ENCODE assay signal across 10 mouse cellular contexts in the genomic region with DNA sequence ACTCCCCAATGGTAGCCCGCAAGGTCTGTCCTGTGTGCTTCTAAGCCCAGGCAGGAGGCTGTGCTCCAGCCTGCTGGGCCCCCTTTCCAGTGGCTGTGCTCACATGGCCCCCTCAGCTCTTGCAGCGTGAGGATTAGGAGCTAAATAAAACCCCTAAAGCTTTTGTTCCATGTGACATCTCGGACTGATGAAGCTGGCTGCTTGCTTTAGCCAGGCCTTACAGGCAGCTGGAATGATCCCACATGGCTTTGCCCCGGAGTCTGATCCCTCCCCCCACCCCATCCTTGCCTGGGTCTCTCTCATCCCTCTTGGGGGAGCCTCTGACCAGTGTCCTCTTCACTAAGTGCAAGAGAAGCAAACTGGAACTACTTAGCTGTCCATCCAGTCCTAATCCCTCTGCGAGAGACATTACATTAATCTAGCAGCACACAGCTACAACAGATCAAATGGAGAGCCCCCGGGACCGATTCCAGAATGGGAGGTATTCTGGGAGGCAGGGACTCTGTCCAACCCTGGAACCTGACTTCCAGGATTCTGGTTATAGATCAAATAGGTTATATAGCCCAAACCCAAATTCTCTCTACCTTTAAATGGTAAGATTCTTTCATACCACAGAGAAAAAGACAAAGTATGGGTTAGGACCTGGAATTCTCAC.
DNase-seq lines count a peak whose midpoint lies in the region; ATAC-seq and TF ChIP-seq lines count a peak whose summit lies in the region.
"Had no signal": no experiment of that assay in that cellular context is flagged by ENCODE, and none has a peak within 500 bp of the region (broad histone marks: within the 10 kb centered on the region; RNA-seq: fewer than 3 reads in every experiment).

No protein-coding gene starts in this region.

- H3K4me3 ChIP-seq in embryonic facial prominence, embryonic 11.5 days (ENCODE audit: low read depth, low read length) = no peak overlapping the region
- H3K4me3 ChIP-seq in heart, postnatal 0 days (ENCODE audit: low read depth, low read length) = no peak overlapping the region
- no peak overlapping the region for H3K4me3 ChIP-seq in midbrain, embryonic 12.5 days

- H3K27ac ChIP-seq in embryonic facial prominence, embryonic 11.5 days (replicated peaks; ENCODE audit: low read depth, low read length) = no peak overlapping the region
- H3K27ac ChIP-seq in heart, postnatal 0 days (ENCODE audit: low read depth) = peak overlapping the region; percentile 81
- peak overlapping the region; percentile 63 for H3K27ac ChIP-seq in midbrain, embryonic 12.5 days (replicated peaks)
- H3K27ac ChIP-seq: macrophage had no signal

- TF ChIP-seq EP300 in heart, postnatal 0 days (IDR thresholded peaks at IDR 0.05; ENCODE audit: low read depth) = no peak

- H3K4me2 ChIP-seq in embryonic facial prominence, embryonic 11.5 days (ENCODE audit: low read depth, low read length) = no peak overlapping the region
- peak overlapping the region; percentile 35 for H3K4me2 ChIP-seq in heart, postnatal 0 days (ENCODE audit: low read depth, low read length)
- H3K4me2 ChIP-seq in midbrain, embryonic 12.5 days (replicated peaks) = peak overlapping the region; percentile 19

- no peaks in the 10 kb centered on the region for H3K36me3 ChIP-seq in embryonic facial prominence, embryonic 11.5 days (replicated peaks; ENCODE audit: control insufficient read depth, insufficient read depth, low read depth, low read length)
- H3K36me3 ChIP-seq in heart, postnatal 0 days (replicated peaks; ENCODE audit: control insufficient read depth, insufficient read depth, low read length) = no peaks in the 10 kb centered on the region
- H3K36me3 ChIP-seq in midbrain, embryonic 12.5 days = no peaks in the 10 kb centered on the region

- peak; percentile 57; the same call in 1 of the 2 replicates for ATAC-seq in embryonic facial prominence, embryonic 11.5 days (replicated peaks; ENCODE audit: insufficient number of reproducible peaks, low FRiP score, low TSS enrichment, low read depth)
- peak; percentile 40; the same call in 1 of the 2 replicates for ATAC-seq in heart, postnatal 0 days (ENCODE audit: insufficient read depth, low read depth)
- ATAC-seq in midbrain, embryonic 12.5 days (ENCODE audit: low FRiP score, low read depth) = peak; percentile 82

- no peak overlapping the region for H3K9ac ChIP-seq in embryonic facial prominence, embryonic 11.5 days (replicated peaks; ENCODE audit: low read length)
- H3K9ac ChIP-seq in heart, postnatal 0 days (replicated peaks; ENCODE audit: low read depth, low read length) = peak overlapping the region; percentile 46
- no peak overlapping the region for H3K9ac ChIP-seq in midbrain, embryonic 12.5 days (replicated peaks)

- peaks cover 4% of the 10 kb centered on the region; the same call in 1 of the 2 replicates for H3K4me1 ChIP-seq in embryonic facial prominence, embryonic 11.5 days (ENCODE audit: control insufficient read depth, insufficient read depth, low read length)
- peaks cover 65% of the 10 kb centered on the region for H3K4me1 ChIP-seq in heart, postnatal 0 days (ENCODE audit: control insufficient read depth, insufficient read depth)
- H3K4me1 ChIP-seq in midbrain, embryonic 12.5 days = peaks cover 87% of the 10 kb centered on the region

- H3K27me3 ChIP-seq in embryonic facial prominence, embryonic 11.5 days (ENCODE audit: control insufficient read depth, insufficient read depth, low read length) = no peaks in the 10 kb centered on the region
- H3K27me3 ChIP-seq in heart, postnatal 0 days (ENCODE audit: control insufficient read depth, insufficient read depth, low read length) = no peaks in the 10 kb centered on the region
- H3K27me3 ChIP-seq in midbrain, embryonic 12.5 days = no peaks in the 10 kb centered on the region

- DNase-seq in cerebellum, adult 9-10 months = peak; percentile 49
- no peak for DNase-seq in cerebellum, adult 11-12 months
- DNase-seq in embryonic facial prominence, embryonic 11.5 days (ENCODE audit: low spot score) = peak; percentile 49
- no peak for DNase-seq in heart, postnatal 0 days (ENCODE audit: low spot score)
- no peak for DNase-seq in urinary bladder, postnatal 14 days (ENCODE audit: low spot score)
- no peak for DNase-seq in adrenal gland, postnatal 14 days
- DNase-seq in right cerebral cortex, postnatal 14 days = no peak
- DNase-seq: kidney, adult 9 months had no signal

- WGBS in embryonic facial prominence, embryonic 11.5 days = 49% methylated on average over 7 of the region's 7 CpGs
- WGBS in heart, postnatal 0 days = 26% methylated on average over 7 of the region's 7 CpGs
- 4% methylated on average over 7 of the region's 7 CpGs for WGBS in midbrain, embryonic 12.5 days

- no peaks in the 10 kb centered on the region for H3K9me3 ChIP-seq in embryonic facial prominence, embryonic 11.5 days (replicated peaks; ENCODE audit: control insufficient read depth, low read length)
- no peaks in the 10 kb centered on the region for H3K9me3 ChIP-seq in heart, postnatal 0 days (replicated peaks; ENCODE audit: control insufficient read depth, low read length)
- no peaks in the 10 kb centered on the region for H3K9me3 ChIP-seq in midbrain, embryonic 12.5 days

- no peak for TF ChIP-seq CTCF in heart, postnatal 0 days (IDR thresholded peaks at IDR 0.05; ENCODE audit: low read depth)

Comparison
In these comparisons a context has a peak if more than half of its experiments do, and no peak if none do; other contexts are left out.
1. DNase-seq: peak in cerebellum, adult 9-10 months (single experiment) and embryonic facial prominence, embryonic 11.5 days (single experiment); none in cerebellum, adult 11-12 months (single experiment), heart, postnatal 0 days (single experiment), urinary bladder, postnatal 14 days (single experiment), adrenal gland, postnatal 14 days (single experiment) and right cerebral cortex, postnatal 14 days (single experiment).
2. Peak in every context shown above with its lines, with median percentiles within 50 percentile points of each other: ATAC-seq.